Mouse (Mus musculus): ENCODE measurements around the gene Gm47791. TPM values are rescaled to one million over a fixed set of nuclear protein-coding genes. Genes with fewer than 3 reads are reported as not detected.

Gene Gm47791
- polyA plus RNA-seq (2012; rRNA removed; ENCODE audit: low replicate concordance) = not detected in 2 replicates

DNA sequence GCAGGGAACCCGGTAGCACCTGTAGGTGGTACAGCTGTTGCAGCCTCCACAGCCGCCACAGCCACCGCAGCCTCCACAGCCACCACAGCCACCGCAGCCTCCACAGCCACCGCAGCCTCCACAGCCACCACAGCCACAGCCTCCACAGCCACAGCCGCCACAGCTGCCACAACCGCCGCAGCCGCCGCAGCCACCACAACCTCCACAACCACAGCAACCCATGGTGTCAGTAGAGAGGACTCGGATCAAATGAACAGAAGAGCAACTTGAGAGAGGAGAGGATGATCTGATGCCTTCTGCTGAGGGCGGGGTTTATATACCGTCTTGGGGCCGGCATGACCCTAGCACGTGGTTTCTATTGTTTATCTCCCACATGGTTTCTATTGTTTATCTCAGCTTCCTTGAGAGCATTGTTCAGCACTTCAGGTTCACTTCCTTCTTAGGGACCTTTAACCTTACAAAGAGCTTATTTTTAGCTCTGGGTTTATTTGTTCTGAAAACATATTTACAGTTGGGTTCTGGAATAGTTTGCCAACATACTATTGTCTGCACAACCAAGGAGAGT lies at the start of gene Gm47791:
Gm47791 (minus strand) TSS at position 222 of the 565 bp plus-strand sequence.

DNA sequence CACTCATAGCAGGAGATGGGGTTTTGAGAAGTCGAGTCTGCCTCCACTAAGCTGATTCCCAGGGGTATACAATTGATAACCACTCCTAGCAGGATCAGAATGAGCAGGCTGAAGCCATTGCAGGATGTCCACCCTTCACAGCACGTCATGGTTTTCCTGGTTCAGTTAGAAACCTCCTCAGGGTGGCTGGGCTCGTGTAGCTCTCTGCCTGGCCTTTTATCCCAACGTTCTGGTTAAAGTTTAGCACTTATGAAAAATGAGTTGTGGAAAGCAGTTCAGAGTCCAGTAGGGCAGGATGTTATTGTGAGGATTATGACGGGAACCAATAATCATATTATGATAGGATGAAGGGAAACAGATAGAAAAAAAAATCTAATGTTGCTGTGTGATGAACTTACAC lies 2.8 kb downstream of the Gm47791 start, which contains the start of gene Tm4sf20:
Tm4sf20 (minus strand) TSS at position 193 of the 400 bp plus-strand sequence.

DNA sequence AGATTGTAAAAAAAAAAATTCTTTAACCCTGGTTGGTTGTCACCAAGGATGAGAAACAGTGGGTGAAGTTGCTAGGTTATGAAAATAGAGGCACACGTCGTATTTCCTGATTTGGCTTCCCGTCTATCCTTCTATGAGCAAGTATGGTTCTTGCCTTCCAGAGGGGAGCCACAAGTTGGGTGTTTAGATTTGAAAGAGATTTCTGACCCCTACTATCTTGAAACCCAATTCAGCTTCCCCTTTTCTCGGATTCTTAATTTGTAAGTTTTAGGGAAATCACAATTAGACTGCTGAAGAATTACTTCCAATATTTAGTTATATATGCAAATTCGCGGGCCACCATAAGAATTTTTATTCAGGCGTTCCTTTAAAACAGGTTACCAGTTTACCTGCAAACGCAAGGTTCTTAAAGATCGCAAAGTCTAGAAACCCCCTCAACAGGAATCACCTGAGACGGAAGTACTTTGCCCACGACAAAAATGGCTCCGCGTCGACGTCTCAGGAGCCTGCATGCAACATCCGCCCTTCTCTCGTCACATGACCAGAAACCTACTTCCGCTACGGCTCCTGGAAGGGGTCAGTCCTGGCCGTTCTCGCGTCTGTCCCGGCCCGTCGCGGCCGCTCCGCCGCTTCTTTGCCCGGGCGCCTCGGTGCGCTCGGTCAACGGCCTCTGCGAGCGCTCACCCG lies 46.6 kb downstream of the Gm47791 start, which contains the start of gene Mff:
Mff (plus strand) TSS at position 552 of the 687 bp plus-strand sequence.

Other genes with a start within 250 kb of the Gm47791 start
- 0.44 and 0.95 TPM in 2 replicates for gene Col4a4, start 184.4 kb downstream of the Gm47791 start, polyA plus RNA-seq (2012; rRNA removed; ENCODE audit: low replicate concordance)
- gene Col4a3, start 184.3 kb downstream of the Gm47791 start, polyA plus RNA-seq (2012; rRNA removed; ENCODE audit: low replicate concordance) = 0.11 and 1.0 TPM in 2 replicates
- 50.1 and 51.4 TPM in 2 replicates for gene Mff, start 46.4 kb downstream of the Gm47791 start, polyA plus RNA-seq (2012; rRNA removed; ENCODE audit: low replicate concordance)
- gene Tm4sf20, start 2.8 kb downstream of the Gm47791 start, polyA plus RNA-seq (2012; rRNA removed; ENCODE audit: low replicate concordance) = not detected in 2 replicates
- 42.7 and 63.9 TPM in 2 replicates for gene Agfg1, start 68.2 kb upstream of the Gm47791 start, polyA plus RNA-seq (2012; rRNA removed; ENCODE audit: low replicate concordance)
- 0.60 and 1.1 TPM in 2 replicates for gene A030005L19Rik, start 142.1 kb upstream of the Gm47791 start, polyA plus RNA-seq (2012; rRNA removed; ENCODE audit: low replicate concordance)
- not detected in 2 replicates for gene A030014E15Rik, start 153.7 kb upstream of the Gm47791 start, polyA plus RNA-seq (2012; rRNA removed; ENCODE audit: low replicate concordance)
- gene Gm6217, start 160.2 kb upstream of the Gm47791 start, polyA plus RNA-seq (2012; rRNA removed; ENCODE audit: low replicate concordance) = not detected in 2 replicates
- not detected in 2 replicates for gene A030003K21Rik, start 172.1 kb upstream of the Gm47791 start, polyA plus RNA-seq (2012; rRNA removed; ENCODE audit: low replicate concordance)
- not detected in 2 replicates for gene Gm7544, start 184.8 kb upstream of the Gm47791 start, polyA plus RNA-seq (2012; rRNA removed; ENCODE audit: low replicate concordance)
- gene Gm47955, start 189.0 kb upstream of the Gm47791 start, polyA plus RNA-seq (2012; rRNA removed; ENCODE audit: low replicate concordance) = not detected in 2 replicates
- gene Gm47959, start 229.3 kb upstream of the Gm47791 start, polyA plus RNA-seq (2012; rRNA removed; ENCODE audit: low replicate concordance) = not detected in 2 replicates

Data from mammary gland, adult 2 months (tissue).